Mouse (Mus musculus) small intestine, adult 2 months (tissue): ENCODE results near the gene Slc38a1. TPM values are rescaled to one million over a fixed set of nuclear protein-coding genes. Genes with fewer than 3 reads are reported as not detected.

ENCODE experiments used
- H3K27ac ChIP-seq: fragments of 200-500 bp; 2 replicates; pipeline ENCODE4 v1.5.1; 2012; ENCODE audit warnings: low read depth, low read length, control low read depth, inconsistent platforms; ENCODE audit not compliant: insufficient read depth
- H3K27me3 ChIP-seq: fragments of 200-500 bp; 2 replicates; pipeline ENCODE4 v1.6.1; 2012; ENCODE audit warnings: mild to moderate bottlenecking, moderate library complexity, low read length, inconsistent platforms; ENCODE audit not compliant: control insufficient read depth, insufficient read depth
- H3K36me3 ChIP-seq: fragments of 200-500 bp; 2 replicates; pipeline ENCODE4 v1.6.1; 2012; ENCODE audit warnings: mild to moderate bottlenecking, low read length, control low read depth, inconsistent platforms; ENCODE audit not compliant: control insufficient read depth, insufficient read depth
- H3K4me1 ChIP-seq: fragments of 200-500 bp; 2 replicates; pipeline ENCODE4 v1.6.1; 2012; ENCODE audit warnings: low read length, inconsistent platforms, mixed read lengths; ENCODE audit not compliant: control insufficient read depth, insufficient read depth, insufficient read length
- H3K4me3 ChIP-seq: fragments of 200-500 bp; 2 replicates; pipeline ENCODE4 v1.5.1; 2012; ENCODE audit warnings: low read depth, mild to moderate bottlenecking, control low read depth, inconsistent platforms, low read length, moderate library complexity
- CTCF ChIP-seq: fragments of 200-500 bp; IDR thresholded peaks from 2 replicates; pipeline ENCODE4 v1.5.1; 2012; ENCODE audit warnings: low read depth, mild to moderate bottlenecking, control low read depth, inconsistent platforms, low read length, moderate library complexity, mixed read lengths; ENCODE audit not compliant: insufficient replicate concordance, insufficient read length; ENCODE audit errors: extremely low read depth
- POLR2A ChIP-seq: fragments of 200-500 bp; IDR thresholded peaks from 2 replicates; pipeline ENCODE4 v1.6.1; 2012; ENCODE audit warnings: low read depth, mild to moderate bottlenecking, control low read depth, inconsistent platforms, low read length, moderate library complexity
- WGBS: fragments of 180-500 bp; shearing (Covaris S2); methylation state at CpG from one replicate; pipeline ENCODE4 v1.1.7; 2018; 5-methylcytosine and 5-hydroxymethylcytosine counted together
- polyA plus RNA-seq: library from polyadenylated mRNA; depleted of rRNA; stranded (reverse); fragments of >200 nt; gene quantifications from 2 replicates; pipeline ENCODE4 v1.2.3, GENCODE M21; 2012

Gene Slc38a1
- polyA plus RNA-seq, 1 experiment, result 15.0 TPM

GRCm38 (mm10) chr15:96594316-96594715 lies 48.4 kb downstream of the Slc38a1 start:
- H3K27ac ChIP-seq, result no peak overlapping the region; the same call in 1 of the 2 replicates
- 79% methylated on average over 7 of the region's 7 CpGs for WGBS
- H3K4me1 ChIP-seq, result no peaks in the 10 kb centered on the region
- no peak for TF ChIP-seq POLR2A
- no peak for TF ChIP-seq CTCF
- no peak overlapping the region for H3K4me3 ChIP-seq
- no peaks in the 10 kb centered on the region for H3K27me3 ChIP-seq
- peaks cover 5% of the 10 kb centered on the region; the same call in 1 of the 2 replicates for H3K36me3 ChIP-seq

GRCm38 (mm10) chr15:96593866-96594265 lies 48.8 kb downstream of the Slc38a1 start:
- Histone ChIP-seq H3K27ac (no peak overlapping the region; the same call in 1 of the 2 replicates), H3K36me3 (peaks cover 7% of the 10 kb centered on the region; the same call in 1 of the 2 replicates), H3K4me3 (no peak overlapping the region), H3K27me3 (no peaks in the 10 kb centered on the region), H3K4me1 (no peaks in the 10 kb centered on the region)
- 73% methylated on average over 7 of the region's 7 CpGs for WGBS
- TF ChIP-seq CTCF (no peak), POLR2A (no peak)

- TF ChIP-seq CTCF (no peak), POLR2A (no peak)
- no peak overlapping the region for H3K4me3 ChIP-seq
- H3K4me1 ChIP-seq, result no peaks in the 10 kb centered on the region
- 66% methylated on average over 6 of the region's 6 CpGs for WGBS
- no peak overlapping the region for H3K27ac ChIP-seq
- no peaks in the 10 kb centered on the region for H3K27me3 ChIP-seq
- H3K36me3 ChIP-seq, result peaks cover 10% of the 10 kb centered on the region
Measured at GRCm38 (mm10) chr15:96593457-96593856, 49.3 kb downstream of the Slc38a1 start.

- Histone ChIP-seq H3K4me3 (no peak overlapping the region), H3K36me3 (peaks cover 13% of the 10 kb centered on the region), H3K27me3 (no peaks in the 10 kb centered on the region), H3K27ac (no peak overlapping the region), H3K4me1 (no peaks in the 10 kb centered on the region)
- WGBS, result 81% methylated on average over 13 of the region's 13 CpGs
- no peak for TF ChIP-seq CTCF
- TF ChIP-seq POLR2A, result no peak
Measured at GRCm38 (mm10) chr15:96592976-96593375, 49.7 kb downstream of the Slc38a1 start.

GRCm38 (mm10) chr15:96591876-96592417 lies 50.8 kb downstream of the Slc38a1 start:
- peaks cover 13% of the 10 kb centered on the region for H3K36me3 ChIP-seq
- no peaks in the 10 kb centered on the region for H3K4me1 ChIP-seq
- 65% methylated on average over 10 of the region's 10 CpGs for whole genome bisulfite sequencing
- H3K27me3 ChIP-seq, result no peaks in the 10 kb centered on the region
- no peak overlapping the region for H3K27ac ChIP-seq
- H3K4me3 ChIP-seq, result no peak overlapping the region
- TF ChIP-seq POLR2A (no peak), CTCF (no peak)

- WGBS, result 89% methylated on average over 9 of the region's 9 CpGs
- peaks cover 34% of the 10 kb centered on the region for H3K36me3 ChIP-seq
- H3K27me3 ChIP-seq, result no peaks in the 10 kb centered on the region; the same call in 1 of the 2 replicates
- TF ChIP-seq CTCF, result no peak
- no peak for TF ChIP-seq POLR2A
- no peak overlapping the region for H3K4me3 ChIP-seq
- H3K4me1 ChIP-seq, result no peaks in the 10 kb centered on the region
- no peak overlapping the region for H3K27ac ChIP-seq
Measured at GRCm38 (mm10) chr15:96588996-96589657, 53.6 kb downstream of the Slc38a1 start.

- 79% methylated on average over 8 of the region's 8 CpGs for WGBS
- peaks cover 41% of the 10 kb centered on the region for H3K36me3 ChIP-seq
- no peak for TF ChIP-seq POLR2A
- no peak for TF ChIP-seq CTCF
Measured at GRCm38 (mm10) chr15:96587998-96588397, 54.7 kb downstream of the Slc38a1 start.

More at GRCm38 (mm10) chr15:96587998-96588397, 54.7 kb downstream of the Slc38a1 start:
- Histone ChIP-seq H3K27me3 (no peaks in the 10 kb centered on the region; the same call in 1 of the 2 replicates), H3K4me3 (no peak overlapping the region), H3K27ac (no peak overlapping the region), H3K4me1 (no peaks in the 10 kb centered on the region)
